Mouse (Mus musculus): ENCODE measurements around the gene Pacsin2. TPM values are rescaled to one million over a fixed set of nuclear protein-coding genes. Genes with fewer than 3 reads are reported as not detected.
"Not testable (repeated sequence)": the region's sequence is repeated elsewhere in the genome, so short reads cannot be mapped to it uniquely, and the experiment has no call there.

Gene Pacsin2
- polyA plus RNA-seq, 1 experiment from 2014 or later: 61.0 TPM

- no peak for DNase-seq (ENCODE audit: low spot score)
- Histone ChIP-seq H3K27me3 (ENCODE audit: low read depth, poor library complexity, severe bottlenecking) (peaks cover 19% of the 10 kb centered on the region; the same call in 1 of the 2 replicates), H3K27ac (no peak overlapping the region), H3K9me3 (replicated peaks) (no peaks in the 10 kb centered on the region), H3K4me1 (peaks cover 10% of the 10 kb centered on the region), H3K4me3 (no peak overlapping the region), H3K36me3 (no peaks in the 10 kb centered on the region)
Observed at GRCm38 (mm10) chr15:83365697-83366096, 98.7 kb downstream of the Pacsin2 start.

DNA sequence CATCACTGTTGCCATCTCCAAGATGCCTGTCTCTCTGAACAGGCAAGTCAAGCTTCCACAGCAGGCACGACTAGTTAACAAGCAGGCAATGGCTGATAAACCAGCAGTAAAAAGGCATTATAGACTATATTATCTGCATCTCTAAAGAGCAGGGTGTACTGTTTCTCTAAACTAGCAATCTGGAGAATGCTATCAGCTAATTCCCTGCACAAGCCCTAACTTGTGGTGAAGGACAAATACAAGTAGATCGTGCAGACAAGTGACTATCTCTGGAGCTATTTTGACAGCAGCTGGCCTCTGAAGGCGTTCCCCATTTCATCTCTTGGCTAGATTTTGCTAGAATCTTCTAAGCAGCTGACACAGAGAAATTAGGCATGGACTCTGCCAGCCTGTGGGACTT, 100.2 kb downstream of the Pacsin2 start:
- DNase-seq (ENCODE audit: low spot score): no peak
- 77% methylated on average over 3 of the region's 3 CpGs for WGBS

GRCm38 (mm10) chr15:83362813-83363212, 101.6 kb downstream of the Pacsin2 start:
- WGBS: 82% methylated on average over 1 of the region's 1 CpGs
- H3K36me3 ChIP-seq; H3K27ac ChIP-seq; H3K4me3 ChIP-seq; H3K9me3 ChIP-seq (replicated peaks); DNase-seq (ENCODE audit: low spot score): not testable (repeated sequence)
- peaks cover 12% of the 10 kb centered on the region for H3K4me1 ChIP-seq
- H3K27me3 ChIP-seq (ENCODE audit: low read depth, poor library complexity, severe bottlenecking): peaks cover 19% of the 10 kb centered on the region; the same call in 1 of the 2 replicates

More for the DNA sequence above, 100.2 kb downstream of the Pacsin2 start:
- Histone ChIP-seq H3K9me3 (replicated peaks) (no peaks in the 10 kb centered on the region), H3K4me3 (no peak overlapping the region), H3K27ac (no peak overlapping the region), H3K27me3 (ENCODE audit: low read depth, poor library complexity, severe bottlenecking) (peaks cover 19% of the 10 kb centered on the region; the same call in 1 of the 2 replicates), H3K36me3 (no peaks in the 10 kb centered on the region), H3K4me1 (peaks cover 12% of the 10 kb centered on the region)

DNA sequence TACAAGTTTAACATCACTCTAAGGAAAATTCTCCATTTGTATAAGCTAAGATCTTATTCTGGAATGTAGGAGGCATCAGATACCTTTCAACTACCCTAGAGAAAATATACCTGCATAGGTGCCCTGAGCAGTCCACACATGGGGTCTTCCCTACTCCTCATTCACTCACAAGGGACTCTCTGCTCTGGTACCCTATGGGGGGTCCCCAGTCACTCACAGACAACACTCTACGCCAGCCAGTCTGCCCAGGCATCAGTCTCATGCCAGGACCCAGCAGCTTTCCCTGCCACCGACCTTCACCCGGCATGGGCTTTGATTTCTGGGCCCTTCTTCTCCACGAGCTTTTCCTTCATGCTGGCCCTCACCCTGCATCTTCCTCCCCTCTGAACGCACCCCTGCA, 103.5 kb downstream of the Pacsin2 start:
- H3K36me3 ChIP-seq; H3K4me3 ChIP-seq; H3K27ac ChIP-seq; H3K4me1 ChIP-seq; H3K27me3 ChIP-seq (ENCODE audit: low read depth, poor library complexity, severe bottlenecking); H3K9me3 ChIP-seq (replicated peaks); DNase-seq (ENCODE audit: low spot score): not testable (repeated sequence)
- 56% methylated on average over 5 of the region's 5 CpGs for WGBS

DNA sequence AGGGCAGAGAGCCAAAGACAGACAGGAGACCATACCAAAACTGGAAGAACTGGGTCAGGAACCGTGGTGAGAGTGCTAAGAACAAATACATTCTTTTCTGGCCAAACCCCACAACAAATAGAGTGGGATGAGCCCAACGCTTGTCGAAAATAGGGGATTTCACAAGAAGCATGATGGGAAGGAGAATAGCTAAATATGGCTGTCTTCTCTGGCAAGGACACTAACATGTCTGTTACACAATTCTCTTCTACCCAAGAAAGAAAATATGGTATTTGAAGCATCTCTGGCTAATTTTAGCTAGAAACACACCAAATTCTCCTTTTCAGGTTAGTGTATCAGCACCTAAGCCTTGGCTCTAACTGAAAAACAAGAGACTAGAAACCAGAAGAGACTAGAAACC, 104.3 kb downstream of the Pacsin2 start:
- no peak overlapping the region for H3K4me3 ChIP-seq
- no peaks in the 10 kb centered on the region for H3K36me3 ChIP-seq
- DNase-seq (ENCODE audit: low spot score): no peak
- H3K27ac ChIP-seq: no peak overlapping the region
- no peaks in the 10 kb centered on the region for H3K27me3 ChIP-seq (ENCODE audit: low read depth, poor library complexity, severe bottlenecking)
- H3K9me3 ChIP-seq (replicated peaks): no peaks in the 10 kb centered on the region
- WGBS: 87% methylated on average over 3 of the region's 3 CpGs
- H3K4me1 ChIP-seq: 0 out of 2 replicates have a peak, but pooled peaks cover 5% of the 10 kb centered on the region

- Histone ChIP-seq H3K27me3 (ENCODE audit: low read depth, poor library complexity, severe bottlenecking) (no peaks in the 10 kb centered on the region), H3K9me3 (replicated peaks) (no peaks in the 10 kb centered on the region), H3K36me3 (no peaks in the 10 kb centered on the region), H3K4me3 (no peak overlapping the region), H3K27ac (no peak overlapping the region), H3K4me1 (0 out of 2 replicates have a peak, but pooled peaks cover 5% of the 10 kb centered on the region)
- DNase-seq (ENCODE audit: low spot score): no peak
- 88% methylated on average over 1 of the region's 1 CpGs for WGBS
Observed at GRCm38 (mm10) chr15:83358476-83358875, 105.9 kb downstream of the Pacsin2 start.

DNA sequence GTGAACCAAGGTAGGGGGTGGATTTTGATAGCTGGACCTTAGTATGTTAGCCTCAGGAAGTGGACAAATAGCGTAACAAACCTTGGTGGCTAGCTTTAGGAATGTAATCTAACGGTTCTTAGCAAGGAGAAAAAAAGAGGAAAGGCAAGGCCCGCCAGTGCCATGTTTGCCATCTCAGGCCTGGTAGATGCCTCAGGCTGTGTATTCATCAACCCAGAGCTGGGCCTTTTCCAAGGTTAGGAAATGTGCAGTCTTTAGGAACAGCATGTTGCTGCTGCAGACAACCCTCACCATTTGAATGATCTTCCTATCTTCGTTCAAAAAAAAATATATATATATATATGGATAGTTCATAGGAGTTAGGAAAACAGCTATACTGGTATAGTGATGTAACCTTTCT, 112.9 kb downstream of the Pacsin2 start:
- no peaks in the 10 kb centered on the region; the same call in 1 of the 2 replicates for H3K36me3 ChIP-seq
- H3K27ac ChIP-seq: no peak overlapping the region
- no peaks in the 10 kb centered on the region for H3K9me3 ChIP-seq (replicated peaks)
- no peak overlapping the region for H3K4me3 ChIP-seq
- DNase-seq (ENCODE audit: low spot score): no peak
- no peaks in the 10 kb centered on the region for H3K27me3 ChIP-seq (ENCODE audit: low read depth, poor library complexity, severe bottlenecking)
- peaks cover 15% of the 10 kb centered on the region for H3K4me1 ChIP-seq
- 87% methylated on average over 4 of the region's 4 CpGs for WGBS

DNA sequence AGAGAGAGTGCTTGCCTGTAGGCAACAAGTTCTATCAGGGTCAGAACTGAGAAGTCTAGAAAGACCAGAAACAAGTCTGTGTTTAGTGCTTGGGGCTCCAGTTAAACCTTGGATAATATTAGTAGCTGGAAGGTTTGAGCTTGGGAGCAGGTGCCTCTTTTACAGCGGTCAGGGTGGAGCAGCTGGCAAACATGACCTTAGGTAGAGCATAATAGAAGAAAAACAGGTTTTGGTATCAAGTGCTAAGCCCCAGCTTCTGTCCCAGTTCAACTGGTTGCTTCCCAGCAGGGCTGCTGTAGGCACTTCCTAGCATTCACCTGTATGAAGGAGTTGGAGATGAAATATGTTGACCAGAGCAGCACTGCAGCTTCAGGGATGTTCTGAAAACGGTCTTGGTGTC, 113.5 kb downstream of the Pacsin2 start:
- WGBS: 48% methylated on average over 2 of the region's 2 CpGs
- H3K9me3 ChIP-seq (replicated peaks): no peaks in the 10 kb centered on the region
- peak overlapping the region; percentile 86; the same call in 1 of the 2 replicates for H3K27ac ChIP-seq
- no peak for DNase-seq (ENCODE audit: low spot score)
- H3K27me3 ChIP-seq (ENCODE audit: low read depth, poor library complexity, severe bottlenecking): no peaks in the 10 kb centered on the region
- peaks cover 15% of the 10 kb centered on the region for H3K4me1 ChIP-seq
- peaks cover 5% of the 10 kb centered on the region for H3K36me3 ChIP-seq
- peak overlapping the region; percentile 81 for H3K4me3 ChIP-seq

- H3K4me3 ChIP-seq: peak within 1 kb of the TSS; percentile 81
- H3K4me1 ChIP-seq: peaks cover 17% of the 10 kb centered on the region
- WGBS: under 1% methylated on average over 60 of the region's 60 CpGs
- H3K27ac ChIP-seq: peak within 1 kb of the TSS; percentile 86
- no peaks in the 10 kb centered on the region for H3K27me3 ChIP-seq (ENCODE audit: low read depth, poor library complexity, severe bottlenecking)
- no peaks in the 10 kb centered on the region for H3K9me3 ChIP-seq (replicated peaks)
- peak; percentile 99 for DNase-seq (ENCODE audit: low spot score)
- peaks cover 7% of the 10 kb centered on the region for H3K36me3 ChIP-seq
Observed at GRCm38 (mm10) chr15:83349954-83350711, 114.3 kb downstream of the Pacsin2 start, which contains the start of gene Arfgap3. Gene Arfgap3, minus strand, starts transcription at chr15:83350247.

- peak overlapping the region; percentile 81 for H3K4me3 ChIP-seq
- H3K27me3 ChIP-seq (ENCODE audit: low read depth, poor library complexity, severe bottlenecking): no peaks in the 10 kb centered on the region
- H3K27ac ChIP-seq: peak overlapping the region; percentile 86
- WGBS: 15% methylated on average over 8 of the region's 8 CpGs
- peaks cover 20% of the 10 kb centered on the region for H3K4me1 ChIP-seq
- H3K36me3 ChIP-seq: peaks cover 7% of the 10 kb centered on the region
- no peaks in the 10 kb centered on the region for H3K9me3 ChIP-seq (replicated peaks)
- DNase-seq (ENCODE audit: low spot score): no peak
Observed at GRCm38 (mm10) chr15:83349225-83349953, 115.0 kb downstream of the Pacsin2 start.

GRCm38 (mm10) chr15:83348747-83349146, 115.7 kb downstream of the Pacsin2 start:
- no peaks in the 10 kb centered on the region for H3K9me3 ChIP-seq (replicated peaks)
- WGBS: 74% methylated on average over 4 of the region's 4 CpGs
- H3K27me3 ChIP-seq (ENCODE audit: low read depth, poor library complexity, severe bottlenecking): no peaks in the 10 kb centered on the region
- peaks cover 7% of the 10 kb centered on the region for H3K36me3 ChIP-seq
- H3K4me1 ChIP-seq: peaks cover 25% of the 10 kb centered on the region
- H3K4me3 ChIP-seq: peak overlapping the region; percentile 81
- H3K27ac ChIP-seq: no peak overlapping the region
- no peak for DNase-seq (ENCODE audit: low spot score)

DNA sequence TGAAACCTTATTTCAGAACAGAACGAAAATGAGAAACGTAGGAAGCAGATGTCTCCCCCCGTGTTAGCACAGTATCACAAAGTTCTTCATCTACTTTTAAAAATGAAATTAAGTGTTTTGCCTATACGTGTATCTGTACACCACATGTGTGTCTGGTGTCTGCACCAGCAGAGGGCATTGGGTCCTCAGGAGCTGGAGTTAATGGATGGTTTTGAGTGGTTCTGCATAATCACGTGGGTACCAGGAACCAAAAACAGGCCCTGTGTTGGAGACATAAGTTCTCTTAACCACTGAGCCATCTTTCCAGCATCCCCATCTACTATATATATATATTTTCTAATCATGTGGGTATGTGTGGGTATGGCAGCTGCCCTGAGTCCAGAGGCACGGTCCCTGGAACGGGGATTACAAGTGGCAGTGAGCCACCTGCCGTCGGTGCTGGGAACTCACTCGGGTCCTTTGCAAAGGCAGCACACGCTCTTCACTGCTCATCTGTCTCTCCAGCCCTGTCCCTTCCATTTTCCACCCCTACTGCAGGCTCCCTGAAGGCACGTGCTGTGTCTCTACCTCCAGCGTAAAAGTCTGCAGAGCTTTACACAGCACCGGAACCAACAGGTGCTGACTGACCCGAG, 118.4 kb downstream of the Pacsin2 start:
- 89% methylated on average over 15 of the region's 15 CpGs for WGBS
- no peak overlapping the region for H3K4me3 ChIP-seq
- H3K9me3 ChIP-seq (replicated peaks): no peaks in the 10 kb centered on the region
- no peaks in the 10 kb centered on the region for H3K27me3 ChIP-seq (ENCODE audit: low read depth, poor library complexity, severe bottlenecking)
- H3K27ac ChIP-seq: no peak overlapping the region
- H3K36me3 ChIP-seq: peaks cover 24% of the 10 kb centered on the region
- DNase-seq (ENCODE audit: low spot score): no peak
- H3K4me1 ChIP-seq: peaks cover 25% of the 10 kb centered on the region

GRCm38 (mm10) chr15:83344956-83345355, 119.5 kb downstream of the Pacsin2 start:
- peak overlapping the region; percentile 50; the same call in 1 of the 2 replicates for H3K27ac ChIP-seq
- 85% methylated on average over 7 of the region's 7 CpGs for WGBS
- peaks cover 33% of the 10 kb centered on the region for H3K36me3 ChIP-seq
- peaks cover 19% of the 10 kb centered on the region for H3K4me1 ChIP-seq
- no peaks in the 10 kb centered on the region for H3K27me3 ChIP-seq (ENCODE audit: low read depth, poor library complexity, severe bottlenecking)
- no peak overlapping the region for H3K4me3 ChIP-seq
- no peaks in the 10 kb centered on the region for H3K9me3 ChIP-seq (replicated peaks)
- DNase-seq (ENCODE audit: low spot score): no peak

Data from limb, embryonic 10.5 days (tissue).